Mouse (Mus musculus) heart, postnatal 25 days (tissue): Measurements from ENCODE around the gene Serpina3c. TPM values are rescaled to one million over a fixed set of nuclear protein-coding genes. Genes with fewer than 3 reads are reported as not detected.

ENCODE experiments used
- DNase-seq: peaks from one replicate; pipeline ENCODE4 v3.0.0; 2022; ENCODE audit warnings: low spot score
- intact Hi-C: fragments of 180-260 bp; cut with DNase I; formaldehyde crosslinking; loops from one replicate; pipeline ENCODE4 v1.15.1; 2025
- total RNA-seq, 2 experiments: library from RNA; stranded (reverse); gene quantifications; 2 replicates each; pipeline ENCODE4 v1.2.3; 2021

The Serpina3c gene
- total RNA-seq: 1 to 10 TPM in 1 of 2 experiments, under 1 TPM in 1; 0.57 to 1.0 TPM

GRCm38 (mm10) chr12:104153656-104154055 lies at the start of gene Serpina3c:
TSS of gene Serpina3c (minus strand) at chr12:104153870.
- DNase-seq: no peak
- intact Hi-C loops: no loop called here

- DNase-seq: no peak
- intact Hi-C loops: no loop called here
Observed at GRCm38 (mm10) chr12:104190852-104191251, 37.2 kb upstream of the Serpina3c start.

- no peak for DNase-seq
- intact Hi-C loops: no loop called here
Observed at GRCm38 (mm10) chr12:104189246-104189645, 35.6 kb upstream of the Serpina3c start.

GRCm38 (mm10) chr12:104186041-104186581 lies 32.4 kb upstream of the Serpina3c start:
- DNase-seq: no peak
- intact Hi-C loops: no loop called here

GRCm38 (mm10) chr12:104185046-104185445 lies 31.4 kb upstream of the Serpina3c start:
- intact Hi-C loops: no loop called here
- DNase-seq: no peak

- intact Hi-C loops: no loop called here
- DNase-seq: no peak
Observed at GRCm38 (mm10) chr12:104178987-104179386, 25.3 kb upstream of the Serpina3c start.

- intact Hi-C loops: no loop called here
- no peak for DNase-seq
Observed at GRCm38 (mm10) chr12:104178577-104178976, 24.9 kb upstream of the Serpina3c start.

GRCm38 (mm10) chr12:104175636-104176035 lies 22.0 kb upstream of the Serpina3c start:
- no peak for DNase-seq
- intact Hi-C loops: no loop called here

- intact Hi-C loops: no loop called here
- DNase-seq: no peak
Observed at GRCm38 (mm10) chr12:104174747-104175146, 21.1 kb upstream of the Serpina3c start.

- intact Hi-C loops: no loop called here
- no peak for DNase-seq
Observed at GRCm38 (mm10) chr12:104153041-104153645, 527 bp downstream of the Serpina3c start.

- intact Hi-C loops: no loop called here
- no peak for DNase-seq
Observed at GRCm38 (mm10) chr12:104151989-104152388, 1.7 kb downstream of the Serpina3c start.

- intact Hi-C loops: no loop called here
- DNase-seq: no peak
Observed at GRCm38 (mm10) chr12:104145571-104145970, 8.1 kb downstream of the Serpina3c start.

GRCm38 (mm10) chr12:104143286-104143685 lies 10.4 kb downstream of the Serpina3c start:
- intact Hi-C loops: no loop called here
- DNase-seq: no peak

- intact Hi-C loops: no loop called here
- no peak for DNase-seq
Observed at GRCm38 (mm10) chr12:104142427-104142826, 11.2 kb downstream of the Serpina3c start.

- no peak for DNase-seq
Observed at GRCm38 (mm10) chr12:104141506-104141905, 12.2 kb downstream of the Serpina3c start.

GRCm38 (mm10) chr12:104140543-104141103 lies 13.0 kb downstream of the Serpina3c start:
- intact Hi-C loops: no loop called here
- DNase-seq: no peak

More at GRCm38 (mm10) chr12:104141506-104141905, 12.2 kb downstream of the Serpina3c start:
- intact Hi-C loops: no loop called here

- DNase-seq: no peak
- intact Hi-C loops: no loop called here
Observed at GRCm38 (mm10) chr12:104138216-104138615, 15.5 kb downstream of the Serpina3c start.

GRCm38 (mm10) chr12:104131041-104131440 lies 22.6 kb downstream of the Serpina3c start:
- DNase-seq: no peak
- intact Hi-C loops: no loop called here

GRCm38 (mm10) chr12:104127696-104128095 lies 26.0 kb downstream of the Serpina3c start, which contains the start of gene Serpina3b:
TSS of gene Serpina3b (plus strand) at chr12:104127996.
- intact Hi-C loops: no loop called here
- DNase-seq: no peak

GRCm38 (mm10) chr12:104125021-104125560 lies 28.6 kb downstream of the Serpina3c start:
- intact Hi-C loops: no loop called here
- DNase-seq: no peak

GRCm38 (mm10) chr12:104123996-104124395 lies 29.7 kb downstream of the Serpina3c start:
- no peak for DNase-seq
- intact Hi-C loops: no loop called here
